Mouse (Mus musculus) midbrain, embryonic 14.5 days (tissue): Measurements from ENCODE around the gene Sept5. TPM values are rescaled to one million over a fixed set of nuclear protein-coding genes. Genes with fewer than 3 reads are reported as not detected.

Experiments used
- ATAC-seq: fragments of 200-750 bp; cut with Nextera tagmentation; 2 replicates; pipeline ENCODE4 v1.8.0; 2017; ENCODE audit warnings: moderate number of reproducible peaks, moderate library complexity; ENCODE audit not compliant: low FRiP score, low TSS enrichment
- DNase-seq: peaks from one replicate; pipeline ENCODE4 v3.0.0-alpha.2; 2015
- H3K27ac ChIP-seq: fragments of 300-500 bp; sonication (generic); replicated peaks from 2 replicates; pipeline ENCODE4 v1.5.1; 2014; ENCODE audit warnings: mild to moderate bottlenecking, low read depth, low read length, moderate library complexity
- H3K27me3 ChIP-seq: fragments of 300-500 bp; sonication (generic); 2 replicates; pipeline ENCODE4 v1.6.1; 2014; ENCODE audit warnings: low read length, control low read depth, mixed read lengths; ENCODE audit not compliant: control insufficient read depth, insufficient read depth
- H3K36me3 ChIP-seq: fragments of 300-500 bp; sonication (generic); 2 replicates; pipeline ENCODE4 v1.6.1; 2014; ENCODE audit warnings: low read length, control low read depth; ENCODE audit not compliant: control insufficient read depth, insufficient read depth
- H3K4me1 ChIP-seq: fragments of 300-500 bp; sonication (generic); 2 replicates; pipeline ENCODE4 v1.6.1; 2014; ENCODE audit warnings: mild to moderate bottlenecking, antibody characterized with exemption, low read length, control low read depth; ENCODE audit not compliant: control insufficient read depth, insufficient read depth
- H3K4me2 ChIP-seq: fragments of 300-500 bp; sonication (generic); 2 replicates; pipeline ENCODE4 v1.6.1; 2014; ENCODE audit warnings: mild to moderate bottlenecking, low read length, moderate library complexity
- H3K4me3 ChIP-seq: fragments of 300-500 bp; sonication (generic); replicated peaks from 2 replicates; pipeline ENCODE4 v1.5.1; 2014; ENCODE audit warnings: low read depth, low read length
- H3K9ac ChIP-seq: fragments of 300-500 bp; sonication (generic); replicated peaks from 2 replicates; pipeline ENCODE4 v1.6.1; 2014; ENCODE audit warnings: mild to moderate bottlenecking, low read length, moderate library complexity
- H3K9me3 ChIP-seq: fragments of 300-500 bp; sonication (generic); 2 replicates; pipeline ENCODE4 v1.6.1; 2016; ENCODE audit warnings: low read length, control low read depth, mixed read lengths; ENCODE audit not compliant: control insufficient read depth
- WGBS: fragments of 180-500 bp; shearing (Covaris S2); extraction: QIAGEN DNeasy Blood & Tissue Kit; methylation state at CpG from one replicate; pipeline ENCODE4 v1.1.7; 2014; 5-methylcytosine and 5-hydroxymethylcytosine counted together
- polyA plus RNA-seq: library from polyadenylated mRNA; unstranded; fragments of >200 nt; fragmentation: Nextera tagmentation; extraction: Ambion mirVana; gene quantifications from 2 replicates; pipeline ENCODE4 v1.2.1, GENCODE M21; 2014

Gene Sept5
- polyA plus RNA-seq, 1 experiment from 2014 or later = 175 TPM

DNA sequence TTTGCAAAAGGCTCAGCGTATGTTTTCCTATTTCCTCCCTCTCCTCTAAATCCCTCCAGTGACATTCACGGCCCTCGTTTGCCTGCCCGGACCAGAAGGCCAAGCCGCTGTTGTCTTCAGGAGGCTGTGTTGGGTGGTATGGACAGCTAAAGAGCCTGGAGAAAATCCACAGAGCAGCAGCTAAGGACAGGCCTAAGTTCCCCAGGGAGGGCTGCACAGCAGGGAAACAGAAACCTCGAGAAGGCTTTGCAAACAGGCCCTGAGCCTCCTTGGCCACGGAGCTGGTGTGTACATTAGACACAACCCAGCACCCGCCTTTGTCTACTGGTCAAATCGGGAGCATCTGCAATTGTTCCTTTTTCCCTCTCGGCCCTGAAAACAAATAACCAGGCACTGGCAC is 44.1 kb downstream of the Sept5 start:
- 3% methylated on average over 10 of the region's 10 CpGs for WGBS
- Histone ChIP-seq H3K4me3 (0 out of 2 replicates have a peak overlapping the region, but pooled peaks have one; percentile 1), H3K27ac (no peak overlapping the region), H3K4me1 (peaks cover 18% of the 10 kb centered on the region; the same call in 1 of the 2 replicates), H3K9ac (no peak overlapping the region), H3K4me2 (no peak overlapping the region), H3K27me3 (peaks cover 95% of the 10 kb centered on the region), H3K36me3 (no peaks in the 10 kb centered on the region), H3K9me3 (no peaks in the 10 kb centered on the region)
- no peak for ATAC-seq
- no peak for DNase-seq

DNA sequence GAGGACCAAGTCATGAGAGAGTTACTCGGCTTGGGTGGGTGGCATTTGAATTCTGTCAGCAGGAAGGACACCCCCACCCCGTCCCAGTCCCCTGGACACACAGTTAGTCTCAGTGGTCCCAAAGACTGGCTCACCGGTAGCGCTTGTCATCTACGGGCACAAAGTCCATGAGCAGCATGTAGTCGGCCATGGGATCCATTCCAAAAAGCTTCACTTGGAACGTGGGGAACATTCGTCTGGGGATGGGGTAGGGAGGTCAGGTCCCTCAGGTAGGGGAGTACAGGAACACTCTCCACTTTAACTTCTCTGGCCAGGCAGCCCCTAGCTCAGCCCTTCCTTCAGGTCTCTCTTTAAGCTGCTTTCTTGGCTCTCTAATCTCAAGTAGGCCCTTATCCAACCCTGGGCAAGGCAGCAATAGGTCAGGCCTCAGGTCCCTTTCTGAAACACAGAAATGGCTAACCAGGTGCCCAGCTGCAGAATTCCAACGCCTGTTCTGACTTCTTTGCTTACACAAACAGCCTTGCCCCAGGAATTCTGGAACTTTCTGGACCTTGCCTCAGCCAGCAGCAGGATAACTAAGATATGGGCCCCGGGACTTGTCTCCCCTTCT is 44.7 kb downstream of the Sept5 start:
- DNase-seq = no peak
- ATAC-seq = no peak
- no peak overlapping the region for H3K4me2 ChIP-seq
- 9% methylated on average over 10 of the region's 10 CpGs for WGBS
- no peak overlapping the region for H3K9ac ChIP-seq
- H3K9me3 ChIP-seq = no peaks in the 10 kb centered on the region
- peaks cover 95% of the 10 kb centered on the region for H3K27me3 ChIP-seq
- no peak overlapping the region for H3K4me3 ChIP-seq
- H3K36me3 ChIP-seq = no peaks in the 10 kb centered on the region
- no peak overlapping the region for H3K27ac ChIP-seq
- peaks cover 18% of the 10 kb centered on the region; the same call in 1 of the 2 replicates for H3K4me1 ChIP-seq

DNA sequence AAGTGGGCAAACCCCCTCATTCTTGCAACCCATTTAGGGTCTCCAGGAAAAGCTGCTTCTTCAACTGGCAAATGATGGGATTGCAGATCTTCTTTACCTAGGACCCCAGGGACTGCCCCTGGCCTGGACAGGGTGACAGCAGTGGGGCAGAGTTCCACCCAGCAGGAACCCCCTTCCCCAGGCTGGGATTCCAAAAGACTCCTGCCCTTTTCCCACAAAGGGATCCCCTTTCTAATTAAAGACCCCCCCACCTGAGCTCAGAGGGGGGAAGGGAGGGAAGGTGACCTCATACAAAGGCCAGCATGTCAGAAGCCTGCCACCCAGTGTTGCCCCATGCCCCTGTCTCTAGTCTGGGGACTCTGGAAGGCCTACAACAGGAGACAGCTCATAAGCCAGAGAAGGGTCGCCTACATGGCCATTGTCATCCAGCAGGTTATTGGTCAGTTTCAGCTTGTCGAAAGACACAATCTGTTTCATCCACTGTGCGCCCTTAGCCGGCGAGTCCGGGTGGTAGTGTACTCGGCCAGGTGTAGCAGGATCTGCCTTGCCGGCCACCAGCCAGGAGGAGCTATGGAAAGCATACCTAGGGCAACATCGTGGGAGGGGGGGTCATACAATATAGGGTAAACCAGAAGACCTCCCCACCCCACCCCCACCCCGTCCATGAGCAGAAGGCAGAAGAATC is 45.9 kb downstream of the Sept5 start:
- Histone ChIP-seq H3K4me3 (no peak overlapping the region), H3K27ac (no peak overlapping the region), H3K4me1 (peaks cover 18% of the 10 kb centered on the region; the same call in 1 of the 2 replicates), H3K36me3 (no peaks in the 10 kb centered on the region), H3K9ac (no peak overlapping the region), H3K9me3 (no peaks in the 10 kb centered on the region), H3K4me2 (no peak overlapping the region), H3K27me3 (peaks cover 93% of the 10 kb centered on the region)
- WGBS = 6% methylated on average over 10 of the region's 10 CpGs
- ATAC-seq = no peak
- DNase-seq = no peak

DNA sequence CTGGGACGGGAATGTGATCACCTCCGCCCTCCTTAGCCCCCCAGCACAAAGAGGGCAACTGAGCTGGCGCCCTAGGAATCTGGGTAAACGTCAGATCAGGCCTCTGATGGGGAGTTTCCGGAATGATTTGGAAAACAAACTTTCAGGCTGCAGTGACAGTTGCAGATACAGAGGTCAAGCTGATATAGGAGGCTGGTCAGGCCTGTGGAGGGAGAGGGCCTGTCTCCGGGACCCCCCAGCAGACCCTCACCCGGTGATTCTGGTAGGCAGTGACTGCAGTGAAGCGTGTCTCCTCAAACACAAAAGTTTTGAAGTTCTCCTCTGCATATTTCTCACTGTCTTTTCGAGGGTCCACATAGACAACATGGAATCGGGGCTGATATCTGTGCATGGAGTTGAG is 46.6 kb downstream of the Sept5 start:
- no peak for ATAC-seq
- no peak for DNase-seq
- 3% methylated on average over 10 of the region's 10 CpGs for WGBS

DNA sequence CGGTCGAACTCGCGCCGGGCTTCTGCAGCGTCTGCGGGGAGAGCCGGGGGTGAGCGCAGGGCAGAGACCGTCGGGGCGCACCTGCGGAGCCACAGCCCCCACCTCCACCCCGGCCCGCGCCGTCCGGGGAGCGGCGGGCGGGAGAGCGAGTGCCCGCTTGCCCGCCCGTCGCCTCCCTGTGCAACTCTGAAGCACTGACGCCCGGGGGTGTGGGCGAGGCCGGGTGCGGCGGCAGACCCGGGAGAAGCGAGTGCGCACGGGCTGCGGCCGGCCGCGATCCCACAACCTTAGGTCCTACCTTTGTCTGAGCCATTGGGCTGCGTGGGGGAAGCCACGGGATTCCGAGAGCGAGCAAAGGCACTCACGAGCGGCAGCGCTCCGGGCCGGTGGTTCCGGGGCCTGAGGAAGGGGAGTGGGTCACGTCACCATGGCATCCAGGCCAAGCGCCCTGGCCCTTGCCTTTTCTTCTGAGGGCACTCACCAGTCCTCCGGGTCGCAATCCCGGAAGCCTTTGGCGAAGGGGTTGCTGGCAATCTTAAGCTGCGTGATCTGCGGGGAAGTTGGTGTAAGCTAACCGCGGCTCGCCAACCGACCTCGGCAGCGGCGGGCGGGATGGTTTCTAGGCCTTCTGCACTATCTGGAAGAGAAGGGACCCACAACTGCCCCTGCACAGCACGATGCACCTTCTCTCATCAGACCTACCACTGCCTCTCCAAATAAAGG is 47.2 kb downstream of the Sept5 start:
- ATAC-seq = peak; percentile 32; the same call in 1 of the 2 replicates
- H3K4me3 ChIP-seq = peak overlapping the region; percentile 35

More for the DNA sequence above, 46.6 kb downstream of the Sept5 start:
- H3K27me3 ChIP-seq = peaks cover 86% of the 10 kb centered on the region
- no peak overlapping the region for H3K4me2 ChIP-seq
- peaks cover 18% of the 10 kb centered on the region; the same call in 1 of the 2 replicates for H3K4me1 ChIP-seq
- H3K9me3 ChIP-seq = no peaks in the 10 kb centered on the region
- H3K4me3 ChIP-seq = no peak overlapping the region
- H3K36me3 ChIP-seq = no peaks in the 10 kb centered on the region
- H3K9ac ChIP-seq = no peak overlapping the region
- H3K27ac ChIP-seq = no peak overlapping the region

DNA sequence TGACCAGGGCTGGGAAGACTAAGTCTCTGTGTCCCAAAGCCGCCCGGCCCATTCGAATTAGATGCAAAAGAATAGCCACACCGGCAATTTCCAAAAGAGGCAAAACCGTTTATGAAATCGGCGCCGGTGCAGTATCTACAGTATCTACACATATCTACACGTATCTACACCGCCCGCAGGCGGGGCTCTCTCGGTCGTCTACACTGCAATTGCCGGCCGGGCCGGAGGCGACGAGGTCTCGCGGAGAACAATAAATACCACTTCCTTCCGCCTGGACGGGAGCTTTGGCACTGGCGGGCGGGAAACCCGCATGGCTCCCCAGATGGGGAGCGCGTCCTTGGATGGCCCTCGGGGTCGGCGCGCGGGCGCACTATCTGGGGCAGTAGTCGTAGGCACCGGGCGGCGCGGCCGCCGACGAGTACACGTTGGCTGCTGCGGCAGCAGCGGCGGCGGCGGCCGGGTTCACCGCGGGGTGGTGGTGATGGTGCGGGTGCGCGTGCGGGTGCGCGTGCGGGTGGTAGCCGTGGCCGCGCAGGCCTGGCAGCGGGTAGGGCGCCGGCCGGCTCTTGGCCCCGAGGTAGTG is 48.0 kb downstream of the Sept5 start:
- no peak overlapping the region; the same call in 1 of the 2 replicates for H3K9ac ChIP-seq
- peak; percentile 18; the same call in 1 of the 2 replicates for ATAC-seq
- H3K4me2 ChIP-seq = peak overlapping the region; percentile 54
- WGBS = under 1% methylated on average over 61 of the region's 66 CpGs
- H3K9me3 ChIP-seq = no peaks in the 10 kb centered on the region
- H3K27ac ChIP-seq = no peak overlapping the region
- H3K27me3 ChIP-seq = peaks cover 76% of the 10 kb centered on the region
- no peaks in the 10 kb centered on the region for H3K36me3 ChIP-seq
- peak; percentile 58 for DNase-seq
- H3K4me1 ChIP-seq = peaks cover 18% of the 10 kb centered on the region; the same call in 1 of the 2 replicates
- H3K4me3 ChIP-seq = peak overlapping the region; percentile 35

More for the DNA sequence above, 47.2 kb downstream of the Sept5 start:
- peak overlapping the region; percentile 54 for H3K4me2 ChIP-seq
- no peak overlapping the region for H3K9ac ChIP-seq
- peaks cover 18% of the 10 kb centered on the region; the same call in 1 of the 2 replicates for H3K4me1 ChIP-seq
- no peaks in the 10 kb centered on the region for H3K9me3 ChIP-seq
- 1% methylated on average over 67 of the region's 67 CpGs for WGBS
- H3K27me3 ChIP-seq = peaks cover 80% of the 10 kb centered on the region
- no peak for DNase-seq
- no peaks in the 10 kb centered on the region for H3K36me3 ChIP-seq
- no peak overlapping the region for H3K27ac ChIP-seq

DNA sequence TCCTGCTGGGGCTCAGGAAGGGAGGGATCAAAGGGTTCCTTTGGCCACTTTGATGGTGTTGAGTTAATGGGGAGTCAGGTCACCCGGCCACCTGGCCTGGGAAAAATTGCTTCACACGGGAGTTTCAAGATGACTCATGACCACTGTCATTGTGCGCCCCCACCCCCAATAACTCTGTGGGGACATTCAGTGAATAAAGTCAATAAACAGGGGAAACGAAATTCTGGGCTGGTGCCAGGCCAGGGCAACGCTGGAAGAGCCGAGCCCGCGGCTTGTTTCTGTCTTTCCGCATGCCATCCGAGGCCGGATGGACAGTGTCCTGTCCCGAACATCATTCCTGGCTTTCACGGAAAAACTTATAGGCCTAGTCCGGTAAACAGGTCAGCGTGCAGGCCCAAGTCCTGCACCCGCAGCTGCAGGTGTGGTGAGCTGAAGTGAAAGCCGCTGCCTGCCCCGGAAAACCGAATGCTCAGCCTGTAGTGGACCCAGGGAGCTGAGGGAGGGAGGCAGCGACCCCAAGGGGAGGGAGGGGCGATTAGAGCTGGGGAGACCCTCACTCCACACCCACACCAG is 48.6 kb downstream of the Sept5 start:
- Histone ChIP-seq H3K4me1 (peaks cover 12% of the 10 kb centered on the region; the same call in 1 of the 2 replicates), H3K27me3 (peaks cover 70% of the 10 kb centered on the region), H3K4me3 (peak overlapping the region; percentile 35), H3K36me3 (no peaks in the 10 kb centered on the region), H3K9me3 (no peaks in the 10 kb centered on the region), H3K9ac (no peak overlapping the region), H3K4me2 (peak overlapping the region; percentile 54), H3K27ac (no peak overlapping the region)
- ATAC-seq (no peak), DNase-seq (no peak)
- 3% methylated on average over 21 of the region's 21 CpGs for WGBS

DNA sequence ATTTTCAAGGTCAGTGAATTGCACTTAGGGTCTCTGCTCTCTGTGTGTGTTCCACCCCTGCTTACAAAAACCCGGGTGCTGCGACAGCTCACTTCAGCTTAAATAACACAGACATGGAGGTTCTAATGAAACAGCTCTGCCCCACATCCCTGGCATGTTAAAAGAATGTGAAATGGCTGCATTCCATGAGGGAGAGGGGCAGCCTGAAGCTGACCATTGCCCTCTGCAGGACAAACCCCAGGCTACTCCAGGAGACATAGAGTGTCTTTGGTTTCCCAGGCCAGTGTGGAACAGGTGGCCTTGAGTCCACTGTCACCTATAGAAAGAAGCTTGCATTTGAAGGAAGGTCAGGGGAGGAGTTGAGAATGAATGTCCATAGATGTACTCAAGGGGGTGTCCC is 49.4 kb downstream of the Sept5 start:
- Histone ChIP-seq H3K4me2 (no peak overlapping the region), H3K9ac (no peak overlapping the region), H3K27ac (no peak overlapping the region), H3K4me1 (peaks cover 10% of the 10 kb centered on the region; the same call in 1 of the 2 replicates), H3K27me3 (peaks cover 63% of the 10 kb centered on the region), H3K9me3 (no peaks in the 10 kb centered on the region), H3K36me3 (no peaks in the 10 kb centered on the region), H3K4me3 (no peak overlapping the region)
- 10% methylated on average over 2 of the region's 2 CpGs for WGBS
- no peak for DNase-seq
- no peak for ATAC-seq
